Mouse (Mus musculus) hindbrain, embryonic 14.5 days (tissue): ENCODE data around the gene Bsx. TPM values are rescaled to one million over a fixed set of nuclear protein-coding genes. Genes with fewer than 3 reads are reported as not detected.

Experiments
- ATAC-seq: fragments of 200-750 bp; cut with Nextera tagmentation; 2 replicates; pipeline ENCODE4 v1.8.0; 2017; ENCODE audit warnings: moderate number of reproducible peaks, mild to moderate bottlenecking, moderate TSS enrichment, moderate library complexity; ENCODE audit not compliant: low FRiP score
- DNase-seq: peaks from one replicate; pipeline ENCODE4 v3.0.0-alpha.2; 2015; ENCODE audit warnings: low spot score
- H3K27ac ChIP-seq: fragments of 300-500 bp; sonication (generic); 2 replicates; pipeline ENCODE4 v1.5.1; 2014; ENCODE audit warnings: mild to moderate bottlenecking, moderate library complexity
- H3K27me3 ChIP-seq: fragments of 300-500 bp; sonication (generic); 2 replicates; pipeline ENCODE4 v1.6.1; 2014; ENCODE audit warnings: mild to moderate bottlenecking, low read length, mixed read lengths; ENCODE audit not compliant: control insufficient read depth, insufficient read depth
- H3K36me3 ChIP-seq: fragments of 300-500 bp; sonication (generic); replicated peaks from 2 replicates; pipeline ENCODE4 v1.6.1; 2014; ENCODE audit not compliant: control insufficient read depth, insufficient read depth
- H3K4me1 ChIP-seq: fragments of 300-500 bp; sonication (generic); replicated peaks from 2 replicates; pipeline ENCODE4 v1.6.1; 2014; ENCODE audit warnings: antibody characterized with exemption, low read length, mixed read lengths; ENCODE audit not compliant: control insufficient read depth, insufficient read depth
- H3K4me2 ChIP-seq: fragments of 300-500 bp; sonication (generic); replicated peaks from 2 replicates; pipeline ENCODE4 v1.6.1; 2014; ENCODE audit warnings: mild to moderate bottlenecking, moderate library complexity
- H3K4me3 ChIP-seq: fragments of 300-500 bp; sonication (generic); replicated peaks from 2 replicates; pipeline ENCODE4 v1.5.1; 2014; ENCODE audit warnings: mild to moderate bottlenecking, low read length
- H3K9ac ChIP-seq: fragments of 300-500 bp; sonication (generic); 2 replicates; pipeline ENCODE4 v1.6.1; 2014
- H3K9me3 ChIP-seq: fragments of 300-500 bp; sonication (generic); 2 replicates; pipeline ENCODE4 v1.6.1; 2016; ENCODE audit warnings: low read length; ENCODE audit not compliant: control insufficient read depth
- WGBS: fragments of 180-500 bp; shearing (Covaris S2); extraction: QIAGEN DNeasy Blood & Tissue Kit; methylation state at CpG from one replicate; pipeline ENCODE4 v1.1.7; 2014; 5-methylcytosine and 5-hydroxymethylcytosine counted together
- polyA plus RNA-seq: library from polyadenylated mRNA; unstranded; fragments of >200 nt; fragmentation: Nextera tagmentation; extraction: Ambion mirVana; gene quantifications from 2 replicates; pipeline ENCODE4 v1.2.1, GENCODE M21; 2014

Gene Bsx
- polyA plus RNA-seq, result not detected in 2 replicates

- Histone ChIP-seq H3K36me3 (no peaks in the 10 kb centered on the region), H3K9ac (no peak within 1 kb of the TSS), H3K27ac (no peak within 1 kb of the TSS), H3K4me2 (no peak within 1 kb of the TSS; the same call in 1 of the 2 replicates), H3K9me3 (no peaks in the 10 kb centered on the region), H3K27me3 (peaks cover 92% of the 10 kb centered on the region), H3K4me1 (0 out of 2 replicates have a peak, but pooled peaks cover 4% of the 10 kb centered on the region), H3K4me3 (no peak within 1 kb of the TSS)
- ATAC-seq (peak; percentile 46; the same call in 1 of the 2 replicates), DNase-seq (no peak)
- 3% methylated on average over 32 of the region's 32 CpGs for WGBS
These were observed at the start of gene Bsx for GRCm38 (mm10) chr9:40873556-40874470. Bsx (plus strand) TSS chr9:40874127.

DNA sequence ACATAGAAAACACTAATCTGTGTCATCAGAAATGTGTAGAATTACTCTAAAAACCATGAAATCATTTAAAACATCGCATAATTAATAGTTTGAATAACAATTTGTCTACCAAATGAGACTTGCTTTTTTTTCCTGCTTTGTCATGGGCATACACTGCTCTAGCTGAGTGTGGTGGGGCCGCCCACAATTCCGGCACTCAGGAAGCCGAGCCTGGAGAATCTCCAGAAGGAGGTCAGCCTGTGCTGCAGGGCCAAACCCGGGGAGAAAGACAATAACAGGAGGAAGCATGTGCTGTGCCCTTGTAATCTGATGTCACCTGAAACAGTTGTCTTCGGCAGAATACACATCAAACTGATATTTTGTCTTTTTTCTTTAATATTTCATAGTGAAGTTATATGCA is 48.3 kb upstream of the Bsx start:
- ATAC-seq, result no peak
- WGBS, result 54% methylated on average over 6 of the region's 6 CpGs

DNA sequence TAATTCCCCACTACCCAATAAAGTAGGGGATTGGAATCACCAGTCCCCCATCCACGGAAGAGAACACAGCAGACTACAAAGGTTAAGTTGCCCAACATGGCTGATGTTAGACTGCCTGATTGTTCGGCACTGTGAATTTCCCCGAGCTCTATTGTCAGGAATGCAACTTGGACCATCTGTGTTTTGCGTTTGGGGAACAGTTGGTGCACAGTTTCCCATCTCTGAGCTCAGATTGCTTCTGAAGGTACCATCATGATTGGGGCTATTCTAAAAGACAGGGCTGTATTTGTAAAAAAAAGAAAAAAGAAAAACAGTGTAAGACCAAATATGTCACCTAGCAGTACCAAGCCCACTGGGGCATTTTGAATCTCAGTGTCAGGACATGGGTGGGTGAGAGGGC is 46.6 kb upstream of the Bsx start:
- Histone ChIP-seq H3K4me1 (peaks cover 3% of the 10 kb centered on the region; the same call in 1 of the 2 replicates), H3K4me3 (no peak overlapping the region), H3K36me3 (no peaks in the 10 kb centered on the region), H3K27me3 (no peaks in the 10 kb centered on the region), H3K9ac (no peak overlapping the region), H3K9me3 (no peaks in the 10 kb centered on the region), H3K4me2 (no peak overlapping the region), H3K27ac (no peak overlapping the region)
- 83% methylated on average over 4 of the region's 4 CpGs for WGBS
- DNase-seq (no peak), ATAC-seq (no peak)

More for the DNA sequence above, 48.3 kb upstream of the Bsx start:
- Histone ChIP-seq H3K4me3 (no peak overlapping the region), H3K9me3 (no peaks in the 10 kb centered on the region), H3K27me3 (no peaks in the 10 kb centered on the region), H3K9ac (no peak overlapping the region), H3K36me3 (no peaks in the 10 kb centered on the region), H3K27ac (no peak overlapping the region), H3K4me2 (no peak overlapping the region), H3K4me1 (peaks cover 17% of the 10 kb centered on the region)
- no peak for DNase-seq

GRCm38 (mm10) chr9:40834569-40834968 is 39.4 kb upstream of the Bsx start:
- Histone ChIP-seq H3K4me1 (no peaks in the 10 kb centered on the region), H3K4me2 (no peak overlapping the region), H3K27ac (no peak overlapping the region), H3K27me3 (no peaks in the 10 kb centered on the region), H3K36me3 (no peaks in the 10 kb centered on the region), H3K9ac (no peak overlapping the region), H3K4me3 (no peak overlapping the region), H3K9me3 (no peaks in the 10 kb centered on the region)
- DNase-seq (peak; percentile 96), ATAC-seq (no peak)
- 8% methylated on average over 12 of the region's 12 CpGs for WGBS

DNA sequence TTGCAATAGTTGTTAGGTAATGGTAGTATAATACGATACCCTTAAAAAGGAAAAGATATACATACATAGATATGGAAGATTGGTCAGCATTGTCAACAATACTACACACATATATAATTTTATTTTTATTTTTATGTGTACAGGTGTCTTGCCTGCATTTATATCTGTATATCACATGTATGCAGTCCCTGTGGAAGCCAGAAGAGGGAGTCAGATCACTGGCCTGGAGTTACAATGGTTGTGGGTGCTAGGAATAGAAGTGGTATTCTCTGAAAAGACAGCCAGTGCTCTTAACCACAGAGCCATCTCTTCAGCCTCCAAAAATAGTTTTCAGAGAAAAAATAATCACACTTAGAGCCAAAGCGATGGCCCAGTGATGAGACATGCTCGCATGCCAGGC is 37.2 kb upstream of the Bsx start:
- Histone ChIP-seq H3K9ac (no peak overlapping the region), H3K27me3 (no peaks in the 10 kb centered on the region), H3K9me3 (no peaks in the 10 kb centered on the region), H3K4me2 (no peak overlapping the region), H3K4me3 (no peak overlapping the region), H3K4me1 (no peaks in the 10 kb centered on the region), H3K36me3 (no peaks in the 10 kb centered on the region), H3K27ac (no peak overlapping the region)
- 86% methylated on average over 3 of the region's 3 CpGs for whole genome bisulfite sequencing
- ATAC-seq (no peak), DNase-seq (no peak)

DNA sequence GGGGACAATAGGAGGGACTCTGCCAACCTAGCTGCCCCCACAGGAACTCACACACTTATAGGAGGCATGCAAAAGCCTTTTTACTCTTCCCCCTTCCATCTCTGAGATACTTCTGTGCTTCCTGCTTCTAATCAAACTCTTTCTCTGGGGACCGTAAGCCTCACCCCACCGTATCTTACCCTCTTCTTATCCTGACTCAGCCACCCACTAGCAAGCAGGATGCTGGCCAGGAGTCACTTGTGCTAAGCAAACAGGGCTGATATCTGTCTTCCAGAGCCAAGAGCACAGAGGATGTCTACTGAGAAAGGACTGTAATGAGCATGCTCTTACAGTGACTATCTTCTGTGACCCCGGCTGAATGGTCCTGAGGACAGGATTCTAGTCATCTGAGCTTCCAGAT is 34.3 kb upstream of the Bsx start:
- Histone ChIP-seq H3K27me3 (no peaks in the 10 kb centered on the region), H3K36me3 (no peaks in the 10 kb centered on the region), H3K4me3 (no peak overlapping the region), H3K27ac (no peak overlapping the region), H3K9me3 (no peaks in the 10 kb centered on the region), H3K9ac (no peak overlapping the region), H3K4me1 (no peaks in the 10 kb centered on the region), H3K4me2 (no peak overlapping the region)
- WGBS, result 89% methylated on average over 3 of the region's 3 CpGs
- ATAC-seq, result no peak
- no peak for DNase-seq

- no peak for DNase-seq
- peaks cover 22% of the 10 kb centered on the region; the same call in 1 of the 2 replicates for H3K27me3 ChIP-seq
- no peaks in the 10 kb centered on the region for H3K36me3 ChIP-seq
- WGBS, result 32% methylated on average over 2 of the region's 2 CpGs
- H3K4me3 ChIP-seq, result no peak overlapping the region
- H3K4me1 ChIP-seq, result peaks cover 8% of the 10 kb centered on the region; the same call in 1 of the 2 replicates
- H3K9me3 ChIP-seq, result no peaks in the 10 kb centered on the region
- no peak for ATAC-seq
- H3K27ac ChIP-seq, result no peak overlapping the region
- no peak overlapping the region for H3K4me2 ChIP-seq
- H3K9ac ChIP-seq, result no peak overlapping the region
These were observed 22.4 kb upstream of the Bsx start for GRCm38 (mm10) chr9:40851515-40851914.

- H3K9ac ChIP-seq, result peak overlapping the region; percentile 46
- H3K27me3 ChIP-seq, result peaks cover 59% of the 10 kb centered on the region
- 5% methylated on average over 21 of the region's 21 CpGs for WGBS
- peak; percentile 69; the same call in 1 of the 2 replicates for ATAC-seq
- H3K4me3 ChIP-seq, result peak overlapping the region; percentile 27
- DNase-seq, result no peak
- H3K9me3 ChIP-seq, result no peaks in the 10 kb centered on the region
- peak overlapping the region; percentile 59 for H3K4me2 ChIP-seq
- H3K4me1 ChIP-seq, result 0 out of 2 replicates have a peak, but pooled peaks cover 4% of the 10 kb centered on the region
- no peaks in the 10 kb centered on the region for H3K36me3 ChIP-seq
- peak overlapping the region; percentile 59; the same call in 1 of the 2 replicates for H3K27ac ChIP-seq
These were observed 15.3 kb upstream of the Bsx start for GRCm38 (mm10) chr9:40858461-40859160.

DNA sequence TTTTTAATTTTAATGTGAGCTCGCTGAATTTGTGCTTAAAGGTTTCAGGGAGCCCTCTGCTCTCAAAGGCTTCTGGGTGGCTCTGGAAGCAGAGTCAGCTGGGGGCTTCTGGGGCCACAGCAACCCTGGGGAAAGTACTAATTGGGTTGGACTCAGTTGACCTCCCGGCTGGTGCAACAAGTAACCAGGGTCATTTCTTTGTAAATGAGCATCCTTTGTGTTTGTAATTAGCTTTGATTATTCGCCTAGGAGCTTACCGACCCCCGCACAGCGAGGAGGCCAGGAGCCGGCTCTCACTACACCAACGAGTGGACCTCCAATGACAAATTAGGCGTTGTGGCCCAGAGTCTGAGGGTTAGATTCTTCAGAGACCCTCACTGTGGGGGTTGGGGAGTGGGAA is 14.7 kb upstream of the Bsx start:
- Histone ChIP-seq H3K9me3 (no peaks in the 10 kb centered on the region), H3K36me3 (no peaks in the 10 kb centered on the region), H3K4me2 (peak overlapping the region; percentile 59), H3K9ac (no peak overlapping the region), H3K4me1 (0 out of 2 replicates have a peak, but pooled peaks cover 4% of the 10 kb centered on the region), H3K27ac (no peak overlapping the region; the same call in 1 of the 2 replicates), H3K4me3 (peak overlapping the region; percentile 27), H3K27me3 (peaks cover 56% of the 10 kb centered on the region)
- ATAC-seq, result no peak
- no peak for DNase-seq
- 2% methylated on average over 9 of the region's 9 CpGs for WGBS
